Mouse (Mus musculus) bone marrow, adult 2 months (tissue): Measurements from ENCODE around the gene Serpinb5.

Experiments used
- CTCF ChIP-seq: fragments of 200-500 bp; IDR thresholded peaks from 2 replicates; pipeline ENCODE4 v1.5.1; 2011; ENCODE audit warnings: low read length, control low read depth; ENCODE audit not compliant: control insufficient read depth, insufficient read depth
- POLR2A ChIP-seq: fragments of 200-500 bp; IDR thresholded peaks from 2 replicates; pipeline ENCODE4 v1.6.1; 2011; ENCODE audit warnings: low read depth, mild to moderate bottlenecking, control low read depth, low read length, borderline replicate concordance; ENCODE audit not compliant: control insufficient read depth

DNA sequence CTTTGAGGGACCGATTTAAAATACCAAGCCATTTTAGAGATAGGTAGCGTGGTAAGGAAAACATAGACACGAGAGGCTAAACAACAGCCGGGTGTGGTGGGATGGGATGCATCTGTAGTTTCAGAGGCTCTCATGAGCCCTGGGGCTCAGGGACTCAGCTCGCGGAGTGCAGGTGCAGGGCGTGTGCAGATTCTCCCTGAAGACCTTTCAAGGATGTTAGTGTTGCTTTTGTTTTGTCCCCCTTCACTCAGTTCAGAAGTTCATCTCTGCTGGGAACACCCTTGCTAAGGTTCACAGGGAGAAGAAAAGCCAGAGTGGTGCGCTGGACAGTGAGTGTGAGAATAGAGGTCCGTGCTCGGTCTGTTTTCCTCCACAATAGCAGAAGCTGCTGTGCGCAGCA, 44.2 kb upstream of the Serpinb5 start:
- TF ChIP-seq POLR2A (no peak), CTCF (no peak)
